ENCODE assay signal across 30 mouse cellular contexts in genomic region chr19:12445014-12445413, GRCm38 (mm10). TPM values are rescaled to one million over a fixed set of nuclear protein-coding genes. Genes with fewer than 3 reads are reported as not detected.
DNase-seq lines count a peak whose midpoint lies in the region; ATAC-seq and TF ChIP-seq lines count a peak whose summit lies in the region.
"Had no signal": no experiment of that assay in that cellular context is flagged by ENCODE, and none has a peak within 500 bp of the region (broad histone marks: within the 10 kb centered on the region; RNA-seq: fewer than 3 reads in every experiment).

No protein-coding gene starts in this region.

- H3K4me1 ChIP-seq in liver, embryonic 16.5 days (ENCODE audit: control insufficient read depth, low read depth, low read length): no peaks in the 10 kb centered on the region
- H3K4me1 ChIP-seq: forebrain, embryonic 12.5 days; hindbrain, embryonic 13.5 days; kidney, embryonic 15.5 days; limb, embryonic 13.5 days; midbrain, embryonic 15.5 days had no signal

- TF ChIP-seq CTCF in C2C12 (IDR thresholded peaks at IDR 0.05; ENCODE audit: control insufficient read depth, insufficient read depth, insufficient read length): no peak

- no peak overlapping the region for H3K4me2 ChIP-seq in liver, embryonic 16.5 days (ENCODE audit: low read depth, low read length)
- H3K4me2 ChIP-seq: forebrain, embryonic 12.5 days; hindbrain, embryonic 13.5 days; kidney, embryonic 15.5 days; limb, embryonic 13.5 days; midbrain, embryonic 15.5 days had no signal

- DNase-seq in liver: no peak
- DNase-seq in urinary bladder, postnatal 10 days (ENCODE audit: low spot score): no peak
- DNase-seq in gastrocnemius, postnatal 10 days: no peak
- DNase-seq: adrenal gland, postnatal 14 days; cerebellum, postnatal 10 days; heart, adult 2 months; kidney, adult 11 months; kidney, postnatal 36 days; right cerebral cortex, adult 18-20 months; thymus, adult 2 months; thymus, postnatal 4 days had no signal

- no peaks in the 10 kb centered on the region for H3K27me3 ChIP-seq in liver, embryonic 16.5 days (ENCODE audit: control insufficient read depth, insufficient read depth, low read depth, low read length)
- no peaks in the 10 kb centered on the region for H3K27me3 ChIP-seq in C2C12 (ENCODE audit: control insufficient read depth, insufficient read depth, insufficient read length)
- H3K27me3 ChIP-seq: forebrain, embryonic 12.5 days; hindbrain, embryonic 13.5 days; kidney, embryonic 15.5 days; limb, embryonic 13.5 days; megakaryocyte, embryonic 14.5 days; midbrain, embryonic 15.5 days had no signal

- no peak overlapping the region for H3ac ChIP-seq in C2C12 (ENCODE audit: control insufficient read depth, insufficient read length, low read depth)

- H3K79me2 ChIP-seq in C2C12 (ENCODE audit: control insufficient read depth, insufficient read depth): no peaks in the 10 kb centered on the region

- H3K27ac ChIP-seq in liver, embryonic 16.5 days (ENCODE audit: low read length): no peak overlapping the region
- H3K27ac ChIP-seq: forebrain, embryonic 12.5 days; heart, adult 2 months; hindbrain, embryonic 13.5 days; kidney, embryonic 15.5 days; limb, embryonic 13.5 days; midbrain, embryonic 15.5 days had no signal

- no peaks in the 10 kb centered on the region for H3K9me3 ChIP-seq in liver, embryonic 16.5 days (replicated peaks; ENCODE audit: control insufficient read depth, low read length)
- H3K9me3 ChIP-seq: forebrain, embryonic 12.5 days; hindbrain, embryonic 13.5 days; kidney, embryonic 15.5 days; limb, embryonic 13.5 days; megakaryocyte, embryonic 14.5 days; midbrain, embryonic 15.5 days had no signal

- H3K4me3 ChIP-seq in liver, embryonic 16.5 days (ENCODE audit: low read depth, low read length): no peak overlapping the region
- H3K4me3 ChIP-seq in C2C12 (ENCODE audit: insufficient read depth, poor library complexity, severe bottlenecking): no peak overlapping the region
- H3K4me3 ChIP-seq: forebrain, embryonic 12.5 days; heart, adult 2 months; hindbrain, embryonic 13.5 days; kidney, embryonic 15.5 days; limb, embryonic 13.5 days; megakaryocyte, embryonic 14.5 days; midbrain, embryonic 15.5 days had no signal

- 43% methylated on average over 3 of the region's 3 CpGs for WGBS in liver, embryonic 16.5 days (ENCODE audit: insufficient replicate concordance)

- H3K79me3 ChIP-seq in C2C12 (ENCODE audit: low read depth): no peaks in the 10 kb centered on the region

- H3K9ac ChIP-seq in liver, embryonic 16.5 days (ENCODE audit: low read depth, low read length): no peak overlapping the region
- H3K9ac ChIP-seq: forebrain, embryonic 12.5 days; hindbrain, embryonic 13.5 days; kidney, embryonic 15.5 days; limb, embryonic 13.5 days; midbrain, embryonic 15.5 days had no signal

- H3K36me3 ChIP-seq in liver, embryonic 16.5 days (ENCODE audit: control insufficient read depth, insufficient read depth): no peaks in the 10 kb centered on the region
- H3K36me3 ChIP-seq in C2C12 (ENCODE audit: control insufficient read depth, insufficient read depth): no peaks in the 10 kb centered on the region
- H3K36me3 ChIP-seq: forebrain, embryonic 12.5 days; hindbrain, embryonic 13.5 days; kidney, embryonic 15.5 days; limb, embryonic 13.5 days; midbrain, embryonic 15.5 days had no signal

- ATAC-seq in liver, embryonic 16.5 days (ENCODE audit: low read depth): peak; percentile 74
- peak; percentile 64 for ATAC-seq in common myeloid progenitor, adult 5-6 weeks (replicated peaks; ENCODE audit: low read depth, poor library complexity, severe bottlenecking)
- ATAC-seq in megakaryocyte progenitor cell, adult 5-6 weeks (replicated peaks; ENCODE audit: poor library complexity): peak; percentile 86
- ATAC-seq: activated CD4-positive, CD25-positive, alpha-beta regulatory T cell, adult 4 months; midbrain, embryonic 15.5 days had no signal

TF ChIP-seq in C2C12, 6 proteins besides CTCF, POLR2A, EP300 and RAD21:
- peak; percentile 70 for TF ChIP-seq CEBPB (IDR thresholded peaks at IDR 0.05; ENCODE audit: low read depth)
- no peak for TF ChIP-seq USF1 (IDR thresholded peaks at IDR 0.05; ENCODE audit: low read depth)

RNA-seq across cellular contexts. Expression of gene Mpeg1, which starts 15.6 kb away (rescaled TPM):
- 2.3 and 2.5 TPM in 2 replicates for polyA plus RNA-seq in liver, embryonic 16.5 days (2015; fragmentation: Nextera tagmentation; extraction: Ambion mirVana)
- polyA plus RNA-seq in C2C12 (2012; fragmentation: generic; extraction: Trizol): 0.01 TPM
- 27.4 and 39.1 TPM in 2 replicates for total RNA-seq in common myeloid progenitor, adult 5-6 weeks (2017)
- 74.6 and 105 TPM in 2 replicates for total RNA-seq in megakaryocyte progenitor cell, adult 5-6 weeks (2015)
- 41.8 and 52.4 TPM in 2 replicates for total RNA-seq in megakaryocyte progenitor cell, adult 5-6 weeks (2017)
- total RNA-seq in gastrocnemius, postnatal 10 days (2021): 1 to 10 TPM; 2.0 to 4.1 TPM

RNA-seq across cellular contexts. Expression of gene Pfpl, which starts 17.3 kb away (rescaled TPM):
- not detected in 2 replicates for polyA plus RNA-seq in liver, embryonic 16.5 days (2015; fragmentation: Nextera tagmentation; extraction: Ambion mirVana)
- polyA plus RNA-seq in C2C12 (2012; fragmentation: generic; extraction: Trizol): not detected
- not detected in 2 replicates for total RNA-seq in common myeloid progenitor, adult 5-6 weeks (2017)
- not detected in 2 replicates for total RNA-seq in megakaryocyte progenitor cell, adult 5-6 weeks (2015)
- total RNA-seq in megakaryocyte progenitor cell, adult 5-6 weeks (2017): not detected in 2 replicates
- not detected for total RNA-seq in gastrocnemius, postnatal 10 days (2021)
- total RNA-seq: adrenal gland, postnatal 14 days; gastrocnemius, adult 18-20 months; heart, adult 2 months; heart, postnatal 25 days; left cerebral cortex, adult 18-20 months; left cerebral cortex, postnatal 25 days had no signal
- polyA plus RNA-seq: embryonic facial prominence, embryonic 11.5 days; forebrain, embryonic 12.5 days; heart, adult 2 months; heart, embryonic 14.5 days; hindbrain, embryonic 13.5 days; kidney, embryonic 15.5 days; limb, embryonic 13.5 days; midbrain, embryonic 15.5 days; neural tube, embryonic 14.5 days; stomach, embryonic 16.5 days had no signal

RNA-seq across cellular contexts. Expression of gene Olfr1441, which starts 27.8 kb away (rescaled TPM):
- not detected in 2 replicates for polyA plus RNA-seq in liver, embryonic 16.5 days (2015; fragmentation: Nextera tagmentation; extraction: Ambion mirVana)
- polyA plus RNA-seq in C2C12 (2012; fragmentation: generic; extraction: Trizol): not detected
- total RNA-seq in common myeloid progenitor, adult 5-6 weeks (2017): not detected in 2 replicates
- total RNA-seq in megakaryocyte progenitor cell, adult 5-6 weeks (2015): not detected in 2 replicates
- not detected in 2 replicates for total RNA-seq in megakaryocyte progenitor cell, adult 5-6 weeks (2017)
- total RNA-seq in gastrocnemius, postnatal 10 days (2021): not detected
- total RNA-seq: adrenal gland, postnatal 14 days; gastrocnemius, adult 18-20 months; heart, adult 2 months; heart, postnatal 25 days; left cerebral cortex, adult 18-20 months; left cerebral cortex, postnatal 25 days had no signal
- polyA plus RNA-seq: activated CD4-positive, CD25-positive, alpha-beta regulatory T cell, adult 4 months; embryonic facial prominence, embryonic 11.5 days; forebrain, embryonic 12.5 days; heart, adult 2 months; heart, embryonic 14.5 days; hindbrain, embryonic 13.5 days; kidney, embryonic 15.5 days; limb, embryonic 13.5 days; midbrain, embryonic 15.5 days; neural tube, embryonic 14.5 days; stomach, embryonic 16.5 days; thymus, adult 2 months had no signal

RNA-seq across cellular contexts. Expression of gene Dtx4, which starts 56.2 kb away (rescaled TPM):
- 2.0 and 2.2 TPM in 2 replicates for polyA plus RNA-seq in liver, embryonic 16.5 days (2015; fragmentation: Nextera tagmentation; extraction: Ambion mirVana)
- polyA plus RNA-seq in C2C12 (2012; fragmentation: generic; extraction: Trizol): 5.0 TPM
- total RNA-seq in common myeloid progenitor, adult 5-6 weeks (2017): 11.4 and 14.4 TPM in 2 replicates
- 41.4 and 46.5 TPM in 2 replicates for total RNA-seq in megakaryocyte progenitor cell, adult 5-6 weeks (2015)
- 38.9 and 39.0 TPM in 2 replicates for total RNA-seq in megakaryocyte progenitor cell, adult 5-6 weeks (2017)
- total RNA-seq in gastrocnemius, postnatal 10 days (2021): 10 to 100 TPM; 20.3 to 23.2 TPM

RNA-seq across cellular contexts. Expression of gene Olfr1440, which starts 57.9 kb away (rescaled TPM):
- not detected in 2 replicates for polyA plus RNA-seq in liver, embryonic 16.5 days (2015; fragmentation: Nextera tagmentation; extraction: Ambion mirVana)
- not detected for polyA plus RNA-seq in C2C12 (2012; fragmentation: generic; extraction: Trizol)
- not detected in 2 replicates for total RNA-seq in common myeloid progenitor, adult 5-6 weeks (2017)
- total RNA-seq in megakaryocyte progenitor cell, adult 5-6 weeks (2015): not detected in 2 replicates
- total RNA-seq in megakaryocyte progenitor cell, adult 5-6 weeks (2017): not detected in 2 replicates
- total RNA-seq in gastrocnemius, postnatal 10 days (2021): not detected
- total RNA-seq: adrenal gland, postnatal 14 days; gastrocnemius, adult 18-20 months; heart, adult 2 months; heart, postnatal 25 days; left cerebral cortex, adult 18-20 months; left cerebral cortex, postnatal 25 days had no signal
- polyA plus RNA-seq: activated CD4-positive, CD25-positive, alpha-beta regulatory T cell, adult 4 months; embryonic facial prominence, embryonic 11.5 days; forebrain, embryonic 12.5 days; heart, adult 2 months; heart, embryonic 14.5 days; hindbrain, embryonic 13.5 days; kidney, embryonic 15.5 days; limb, embryonic 13.5 days; midbrain, embryonic 15.5 days; neural tube, embryonic 14.5 days; stomach, embryonic 16.5 days; thymus, adult 2 months had no signal
